Mouse (Mus musculus) urinary bladder, adult 2 months (tissue): Measurements from ENCODE around the gene Cox19. TPM values are rescaled to one million over a fixed set of nuclear protein-coding genes. Genes with fewer than 3 reads are reported as not detected.
A peak's percentile ranks its signal among the peaks of the same experiment; 100 is the strongest.

Source experiments
- DNase-seq: peaks from one replicate; pipeline ENCODE4 v3.0.0; 2022; ENCODE audit warnings: low spot score
- polyA plus RNA-seq: library from polyadenylated mRNA; depleted of rRNA; stranded (reverse); fragments of >200 nt; gene quantifications from 2 replicates; pipeline ENCODE4 v1.2.3, GENCODE M21; 2012

The Cox19 gene
- polyA plus RNA-seq, 1 experiment, result 52.4 TPM

DNA sequence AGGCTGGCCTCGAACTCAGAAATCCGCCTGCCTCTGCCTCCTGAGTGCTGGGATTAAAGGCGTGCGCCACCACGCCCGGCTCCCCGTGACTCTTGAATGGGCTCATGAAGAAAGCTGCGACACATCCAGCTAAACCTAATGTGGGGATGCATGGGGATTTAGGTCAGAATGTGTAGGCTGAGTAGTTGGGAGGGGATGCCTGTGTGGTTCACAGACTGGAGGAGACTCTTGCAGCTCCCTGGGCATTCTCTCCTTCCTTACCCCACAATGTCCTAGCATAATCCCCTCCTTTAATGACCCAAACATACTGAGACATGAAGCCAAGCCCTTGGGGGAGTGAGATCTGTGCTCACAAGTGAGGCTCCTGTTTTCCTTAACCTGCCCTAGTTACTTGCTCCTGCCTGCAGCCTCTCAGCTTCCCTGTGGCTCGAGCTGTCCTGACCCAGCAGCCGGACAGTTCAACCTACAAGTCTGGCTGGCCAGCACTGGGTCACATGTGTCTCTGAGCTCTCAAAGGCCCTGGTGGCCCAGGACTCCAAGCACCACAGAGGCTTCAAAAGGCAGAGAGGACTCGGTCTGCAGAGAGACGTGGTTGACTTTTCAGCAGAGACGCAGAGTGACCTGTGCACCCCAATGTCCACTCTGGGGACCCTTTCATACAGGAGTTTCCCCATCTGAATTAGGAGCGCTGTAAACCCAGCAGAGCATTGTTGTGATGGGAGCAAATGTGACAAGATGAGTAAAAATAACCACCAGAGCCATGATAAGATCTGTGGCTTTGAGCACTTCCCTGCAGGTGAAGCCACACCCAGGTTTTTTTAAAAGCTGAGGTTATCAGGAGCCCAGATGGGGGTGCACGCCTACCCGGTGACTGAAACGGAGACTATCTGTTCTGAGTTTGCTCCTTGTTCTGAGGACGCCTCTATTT is 30.6 kb upstream of the Cox19 start:
- no peak for DNase-seq

DNA sequence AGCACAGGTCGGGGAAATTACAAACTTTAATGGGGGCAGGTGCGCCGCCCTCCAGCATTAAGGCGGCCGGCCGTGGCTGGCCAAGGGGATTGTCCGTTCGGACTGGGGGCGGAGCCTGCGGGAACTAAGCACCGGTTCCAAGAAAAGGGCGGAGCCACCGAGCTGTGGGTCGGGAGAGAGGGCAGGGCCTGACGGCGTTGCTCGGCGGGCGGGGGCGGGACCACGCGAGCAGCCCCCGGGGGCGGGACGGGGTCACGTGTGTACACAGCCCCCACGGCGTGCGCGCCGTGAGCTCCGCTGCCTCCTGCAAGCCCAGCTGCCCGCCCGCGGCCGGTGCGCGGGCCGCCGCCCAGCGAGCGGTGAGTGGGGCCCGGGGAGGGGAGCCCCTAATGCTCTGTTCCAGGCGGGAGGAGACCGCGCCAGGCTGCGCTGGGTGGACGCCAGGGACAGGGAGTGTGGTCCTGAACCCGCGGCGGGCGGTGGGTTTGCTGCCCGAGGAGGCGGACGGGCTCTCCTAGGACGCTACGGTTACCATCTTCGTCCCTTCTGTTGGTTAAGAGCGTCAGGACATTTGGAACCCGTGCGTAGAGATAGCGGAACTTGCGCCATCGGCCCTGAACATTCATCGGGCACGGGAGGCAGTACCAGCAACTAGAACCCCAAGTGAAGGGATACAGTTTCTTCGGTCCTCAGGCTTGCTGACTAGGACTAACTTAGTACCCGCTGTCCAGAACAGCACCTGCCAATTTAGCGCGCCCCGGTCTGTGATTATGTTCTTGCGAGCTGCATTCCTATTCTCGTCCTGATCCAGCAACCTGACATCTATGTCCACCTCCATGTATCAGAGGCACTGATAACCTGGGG is 29.4 kb upstream of the Cox19 start:
- DNase-seq, result peak; percentile 85

DNA sequence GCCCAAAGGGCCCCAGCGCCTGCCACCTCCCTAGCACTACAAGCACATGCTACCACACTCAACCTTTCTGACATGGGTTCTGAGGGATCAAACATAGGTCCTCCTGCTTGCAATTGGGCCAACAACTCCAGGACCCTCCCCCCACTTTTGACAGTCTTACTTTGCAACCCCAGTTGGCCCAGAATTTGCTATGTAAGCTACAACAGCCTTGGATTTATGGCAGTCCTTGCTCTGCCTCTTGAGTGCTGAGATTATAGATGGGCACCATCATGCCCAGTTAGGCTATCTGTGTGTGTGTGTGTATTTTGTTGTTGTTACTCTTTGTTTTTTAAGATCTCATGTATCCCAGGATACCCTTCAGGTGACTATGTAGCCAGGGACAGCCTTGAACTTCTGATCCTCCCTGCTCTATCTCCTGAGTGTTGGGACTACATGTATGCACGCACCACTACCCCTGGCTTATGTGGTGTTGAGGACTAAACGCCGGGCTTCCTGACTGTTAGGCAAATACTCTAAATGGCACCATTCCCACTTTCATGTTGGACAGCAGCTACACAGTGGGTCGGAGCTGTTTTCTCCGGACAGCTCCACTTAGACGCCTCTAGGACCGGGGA is 28.7 kb upstream of the Cox19 start:
- no peak for DNase-seq

DNA sequence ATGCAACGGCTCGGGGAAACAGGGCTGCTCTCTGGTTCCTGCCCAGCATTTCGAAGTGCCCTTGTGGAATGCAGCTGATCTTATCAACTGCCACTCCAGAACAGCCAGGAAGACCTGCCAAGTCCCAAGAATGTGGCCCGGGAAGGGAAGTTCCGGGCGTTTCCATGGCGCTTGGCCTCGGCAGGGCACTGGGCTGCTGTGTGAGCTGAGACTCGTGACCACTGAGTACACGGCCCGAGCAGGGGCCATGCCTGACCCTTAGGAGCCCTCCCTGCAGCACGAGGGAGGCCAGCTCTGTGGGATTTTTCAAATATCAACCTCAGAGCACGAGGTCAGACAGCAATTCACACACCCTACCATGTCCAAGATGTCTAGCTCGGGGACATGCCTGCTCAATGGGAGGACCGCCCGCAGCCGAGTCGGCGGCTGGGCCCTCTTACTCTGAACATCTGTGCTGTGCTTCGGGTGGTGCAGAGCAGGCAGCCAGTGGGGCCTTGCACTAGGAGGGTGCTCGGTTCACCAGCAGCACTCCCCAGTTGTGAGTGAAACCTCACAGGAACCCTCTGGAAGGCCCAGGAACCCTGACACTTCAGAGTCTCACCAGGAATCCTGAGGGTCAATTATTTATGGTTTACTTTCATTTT is 27.9 kb upstream of the Cox19 start:
- no peak for DNase-seq

DNA sequence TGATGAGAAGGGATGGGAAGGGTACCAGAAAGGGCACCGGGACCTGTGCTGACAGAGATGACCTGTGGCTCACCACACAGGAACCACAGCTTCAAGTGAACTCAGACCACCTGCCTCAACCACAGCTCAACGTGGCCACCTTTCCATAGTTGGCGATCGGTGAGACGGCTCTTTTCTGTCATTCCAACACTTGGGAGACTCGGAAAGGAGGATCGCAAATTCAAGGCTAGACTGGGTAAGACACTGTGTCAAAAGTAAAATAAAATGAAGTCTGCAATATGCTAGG is 27.0 kb upstream of the Cox19 start:
- DNase-seq, result no peak

DNA sequence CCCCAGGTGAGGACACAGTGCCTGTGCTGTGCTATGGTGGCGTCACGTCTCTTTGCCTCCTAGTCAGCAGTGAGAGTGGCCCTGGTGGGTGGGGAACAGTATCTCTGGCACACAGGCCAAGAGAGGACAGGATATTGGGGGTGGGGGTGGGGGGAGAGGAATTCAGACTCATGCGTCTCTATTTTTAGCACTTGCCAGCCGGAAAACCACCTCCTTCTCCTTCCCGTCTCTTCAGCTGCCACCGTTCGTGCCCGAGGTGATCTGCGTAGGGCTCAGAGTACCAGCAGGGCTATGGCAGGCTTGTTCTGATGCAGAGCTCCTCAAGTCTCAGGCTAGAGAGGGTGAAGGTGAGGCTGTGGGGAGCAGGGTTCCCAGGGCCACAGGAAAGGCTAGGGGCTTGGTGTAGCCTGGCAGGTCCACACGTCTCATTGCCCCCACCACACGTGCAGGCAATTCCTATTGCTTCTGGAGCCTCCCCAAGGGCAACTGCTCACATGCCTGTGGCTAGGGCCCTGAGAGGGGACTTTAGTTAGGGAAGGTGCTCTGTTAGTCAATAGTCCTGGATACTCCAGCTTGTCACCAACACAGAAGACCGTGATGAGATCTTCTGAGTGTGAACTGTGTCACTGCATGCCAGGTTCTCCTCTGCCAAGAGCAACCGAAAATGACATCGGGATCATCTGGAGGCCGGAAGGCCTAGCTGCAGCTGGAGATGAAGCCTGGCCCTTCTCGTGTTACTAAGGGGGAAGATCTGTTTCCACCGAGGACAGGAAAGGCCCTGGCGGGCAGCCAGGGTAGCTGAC is 26.5 kb upstream of the Cox19 start, which contains the start of gene Gpr146:
TSS of gene Gpr146 (plus strand) at position 230 of the 803 bp plus-strand sequence.
- no peak for DNase-seq

DNA sequence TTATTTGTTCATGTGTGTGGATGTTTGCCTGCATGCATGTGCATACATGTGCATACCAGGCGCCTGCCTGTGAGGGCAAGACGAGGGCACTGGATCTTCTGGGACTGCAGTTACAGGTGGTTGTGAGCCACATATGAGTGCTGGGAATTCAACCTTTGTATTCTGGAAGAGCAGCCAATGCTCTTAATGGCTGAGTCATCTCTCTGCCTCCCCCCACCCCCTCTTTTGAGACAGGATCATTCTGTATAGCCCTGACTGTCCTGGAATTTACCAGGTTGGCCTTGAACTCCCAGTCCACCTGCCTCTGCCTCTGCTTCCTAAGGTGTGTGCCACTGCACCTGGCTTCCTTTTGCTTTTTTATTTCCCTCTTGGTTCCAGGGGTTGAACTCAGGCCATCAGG is 23.6 kb upstream of the Cox19 start:
- DNase-seq, result no peak

DNA sequence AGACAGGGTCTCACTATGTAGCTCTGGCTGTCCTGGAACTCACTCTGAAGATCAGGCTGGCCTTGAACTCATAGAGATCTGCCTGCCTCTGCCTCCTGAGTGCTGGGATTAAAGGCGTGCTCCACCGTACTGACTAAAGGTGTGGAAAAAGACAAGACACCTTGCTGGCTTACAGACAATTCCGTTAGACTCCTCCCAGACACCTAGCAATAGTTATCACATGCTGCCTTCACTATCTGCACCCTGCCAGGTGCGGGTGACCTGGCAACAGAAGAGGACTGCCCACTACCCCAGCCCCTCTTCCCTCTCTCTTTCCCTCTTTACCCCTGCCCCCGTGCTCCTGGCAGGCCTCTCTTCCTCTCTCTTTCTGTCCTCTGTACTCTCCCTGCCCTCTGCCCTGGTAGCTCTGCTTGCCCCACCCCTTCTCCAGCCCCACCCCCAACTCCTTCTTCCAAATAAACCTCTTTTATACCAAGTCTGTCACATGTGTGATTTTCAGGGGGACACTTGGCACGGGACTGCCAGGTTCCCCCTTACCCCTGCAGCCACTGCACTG is 22.7 kb upstream of the Cox19 start:
- DNase-seq, result no peak

DNA sequence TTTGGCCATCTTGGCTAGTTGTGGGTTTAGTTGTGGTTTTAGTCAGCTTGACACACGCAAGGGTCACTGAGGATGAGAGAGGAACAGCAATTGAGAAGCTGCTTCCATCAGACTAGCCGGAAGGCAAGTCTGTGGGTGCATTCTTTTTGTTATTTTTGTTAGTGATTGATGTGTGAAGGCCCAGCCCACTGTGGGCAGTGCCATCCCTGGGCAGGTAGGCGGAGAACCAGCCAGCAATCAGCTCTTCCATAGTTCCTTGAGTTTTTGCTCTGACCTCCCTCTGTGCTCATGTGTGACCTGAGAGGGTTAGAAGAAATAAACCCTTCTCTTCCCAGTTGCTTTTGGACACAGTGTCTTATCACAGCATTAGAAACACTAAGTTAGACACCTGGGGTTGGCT is 21.9 kb upstream of the Cox19 start:
- no peak for DNase-seq

DNA sequence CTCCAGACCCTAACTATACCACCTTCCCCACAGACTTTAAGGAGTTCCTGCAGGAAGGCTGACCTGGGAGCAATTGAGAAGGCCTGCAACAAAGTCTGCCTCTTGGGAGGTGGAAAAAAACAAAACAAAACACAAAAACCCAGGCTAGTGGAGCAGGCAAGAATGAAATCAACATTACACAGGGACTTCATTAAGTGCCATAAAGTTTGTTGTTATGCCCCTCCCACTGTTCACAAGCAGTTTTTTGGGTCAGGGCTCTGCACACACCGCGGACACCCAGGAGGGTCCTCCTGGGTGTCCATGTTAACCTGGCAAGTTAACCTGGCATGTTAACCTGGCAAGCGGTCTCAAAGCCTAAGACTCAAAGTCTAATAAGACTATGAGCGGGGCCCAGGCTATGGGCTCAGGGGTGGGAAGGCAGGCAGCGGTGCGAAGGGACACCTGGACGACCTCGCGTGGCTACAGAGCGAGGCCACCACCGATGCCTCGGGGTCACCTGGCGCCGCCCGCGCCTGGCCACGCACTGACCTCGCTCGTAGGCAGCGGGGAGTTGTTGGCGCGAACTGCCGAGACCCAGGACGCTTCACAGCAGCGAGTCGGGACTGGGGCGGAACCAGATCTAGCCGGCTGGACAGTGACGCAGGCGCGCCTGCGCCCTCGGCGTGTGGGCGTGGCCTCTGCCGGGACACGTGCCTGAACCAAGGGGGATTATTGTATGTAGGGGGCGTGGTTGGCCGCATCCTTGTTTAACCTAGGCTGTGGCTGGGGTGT is 20.6 kb upstream of the Cox19 start:
- peak; percentile 81 for DNase-seq

DNA sequence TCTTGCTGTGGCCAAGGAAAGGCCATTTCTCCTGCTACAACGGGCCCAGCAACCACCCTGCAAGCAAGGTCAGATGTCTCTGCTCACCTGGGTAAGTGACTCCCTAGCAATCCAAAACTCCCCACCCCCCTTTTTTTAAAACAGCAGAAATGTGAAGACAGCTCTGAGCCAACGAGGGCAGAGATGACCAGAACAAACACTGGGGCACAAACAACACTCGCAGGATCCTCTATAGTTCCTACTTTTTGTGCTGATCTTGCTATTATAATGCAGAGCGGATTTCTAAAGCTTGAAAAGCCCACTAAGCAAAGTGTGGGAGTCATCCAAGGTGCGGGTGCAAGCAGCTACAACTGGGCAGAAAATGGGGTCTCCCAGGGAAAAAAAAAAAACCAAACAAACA is 19.9 kb upstream of the Cox19 start:
- DNase-seq, result no peak

DNA sequence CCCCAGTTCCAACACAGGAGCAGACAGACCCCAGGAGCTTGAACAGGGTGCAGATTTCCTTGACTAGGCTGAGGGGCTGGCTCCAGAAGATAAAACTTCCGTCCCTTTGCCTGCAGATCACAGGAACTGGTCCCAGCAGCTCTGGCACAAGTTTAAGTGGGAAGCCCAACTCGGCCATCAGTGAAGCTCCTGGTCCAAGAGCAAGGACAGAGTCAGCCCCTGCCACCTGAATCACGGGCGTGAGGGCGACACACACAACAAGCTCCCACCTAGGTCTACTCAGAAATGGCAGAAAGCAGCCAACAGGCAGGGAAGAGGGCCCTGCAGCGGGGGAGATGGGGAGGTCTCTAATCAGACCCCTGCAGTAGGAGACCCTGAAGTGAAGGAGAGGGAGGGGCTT is 19.1 kb upstream of the Cox19 start:
- DNase-seq, result no peak

DNA sequence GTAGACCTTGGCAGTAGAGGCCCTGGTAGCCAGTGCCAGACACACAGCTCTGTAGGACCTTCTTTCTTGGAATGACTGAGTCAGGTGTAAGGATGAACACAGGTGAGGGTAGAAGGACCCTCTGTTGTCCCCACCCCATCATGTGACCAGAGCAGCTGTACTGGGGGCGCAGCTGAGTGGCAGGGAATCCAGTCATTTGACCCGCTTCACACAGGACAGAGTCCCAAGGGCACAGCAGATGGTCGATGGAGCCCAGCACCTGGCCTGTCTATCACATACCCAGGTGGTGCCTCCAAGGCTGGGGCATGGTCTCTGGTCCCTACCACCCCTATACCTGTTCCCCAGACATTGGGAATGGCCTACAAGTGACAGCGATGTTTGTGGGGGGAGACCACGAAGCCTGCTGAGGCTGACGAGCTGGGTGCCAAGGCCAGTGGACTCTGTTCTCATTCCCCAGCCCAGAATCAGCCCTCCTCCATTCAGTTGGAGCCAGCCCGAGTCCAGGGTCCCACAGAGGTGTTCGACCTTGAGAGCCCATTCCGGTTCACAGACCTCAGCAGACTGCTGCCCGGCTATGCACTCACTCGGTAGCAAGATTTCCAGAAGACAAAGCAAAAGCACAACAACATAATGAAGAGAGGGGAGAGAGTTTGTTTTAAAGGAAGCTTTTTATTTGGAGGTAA is 17.6 kb upstream of the Cox19 start:
- no peak for DNase-seq

DNA sequence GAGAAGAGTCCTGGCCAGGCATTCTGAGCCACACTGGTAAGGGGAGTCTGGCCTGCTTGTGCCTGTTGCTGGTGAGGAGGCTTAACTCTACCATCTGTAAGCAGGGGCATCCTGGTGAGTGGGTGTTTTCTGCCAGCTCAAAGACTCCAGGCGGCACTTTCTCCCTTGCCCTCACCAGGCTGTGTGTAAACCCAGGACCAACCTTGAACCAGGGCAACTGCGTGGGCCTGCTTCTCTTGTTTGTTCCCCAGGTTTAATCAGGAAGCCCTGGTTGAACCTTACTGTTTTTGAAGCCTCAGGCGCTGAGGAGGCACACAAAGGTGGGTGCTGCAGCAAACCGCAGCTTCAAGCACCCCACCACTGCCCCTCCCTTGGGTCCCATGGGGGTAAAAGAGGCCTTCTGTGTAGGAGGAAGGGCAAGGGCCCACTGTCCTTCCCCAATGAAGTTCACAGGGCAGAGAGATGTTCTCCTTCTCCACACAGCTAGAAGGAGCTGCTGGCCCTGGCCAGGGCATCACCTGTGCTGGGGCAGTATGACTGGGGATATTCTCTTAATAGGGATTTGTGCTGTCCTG is 16.8 kb upstream of the Cox19 start:
- no peak for DNase-seq

DNA sequence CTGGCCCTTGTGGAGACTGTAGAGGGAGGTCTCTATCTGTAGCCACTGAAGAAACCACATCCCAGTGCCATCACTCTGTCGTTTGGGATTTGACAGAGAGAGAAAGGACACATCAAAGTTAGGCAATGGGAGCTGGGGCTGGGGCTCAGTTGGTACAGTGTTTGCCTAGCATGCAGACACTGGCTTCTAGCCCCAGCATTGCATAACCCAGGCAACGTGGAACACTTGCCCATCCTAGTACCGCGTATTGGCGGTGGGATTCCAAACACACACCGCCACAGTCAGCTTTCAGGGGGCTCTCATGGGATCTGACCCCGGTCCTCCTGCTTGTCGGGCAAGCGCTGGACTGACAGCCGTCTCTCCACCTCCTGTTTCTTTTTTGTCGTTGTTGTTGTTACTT is 15.3 kb upstream of the Cox19 start:
- no peak for DNase-seq

DNA sequence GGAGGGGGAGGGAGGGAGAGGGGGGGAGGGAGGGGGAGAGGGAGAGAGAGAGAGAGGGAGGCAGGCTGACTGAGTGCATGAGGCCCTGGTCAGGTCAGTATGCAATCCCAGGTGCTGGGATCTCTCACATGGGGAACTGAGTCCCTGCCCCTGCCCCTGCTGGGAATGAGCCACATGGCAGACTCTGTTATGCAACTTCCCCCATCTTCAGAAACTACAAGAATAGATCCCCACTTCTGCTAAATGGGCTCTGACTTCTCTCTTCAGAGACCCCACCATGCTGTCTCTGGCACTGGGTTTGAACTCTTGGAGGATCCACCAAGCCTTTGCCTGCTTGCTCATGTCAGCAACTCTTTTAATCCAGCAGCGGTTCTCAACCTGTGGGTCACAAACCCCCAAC is 14.6 kb upstream of the Cox19 start:
- no peak for DNase-seq

DNA sequence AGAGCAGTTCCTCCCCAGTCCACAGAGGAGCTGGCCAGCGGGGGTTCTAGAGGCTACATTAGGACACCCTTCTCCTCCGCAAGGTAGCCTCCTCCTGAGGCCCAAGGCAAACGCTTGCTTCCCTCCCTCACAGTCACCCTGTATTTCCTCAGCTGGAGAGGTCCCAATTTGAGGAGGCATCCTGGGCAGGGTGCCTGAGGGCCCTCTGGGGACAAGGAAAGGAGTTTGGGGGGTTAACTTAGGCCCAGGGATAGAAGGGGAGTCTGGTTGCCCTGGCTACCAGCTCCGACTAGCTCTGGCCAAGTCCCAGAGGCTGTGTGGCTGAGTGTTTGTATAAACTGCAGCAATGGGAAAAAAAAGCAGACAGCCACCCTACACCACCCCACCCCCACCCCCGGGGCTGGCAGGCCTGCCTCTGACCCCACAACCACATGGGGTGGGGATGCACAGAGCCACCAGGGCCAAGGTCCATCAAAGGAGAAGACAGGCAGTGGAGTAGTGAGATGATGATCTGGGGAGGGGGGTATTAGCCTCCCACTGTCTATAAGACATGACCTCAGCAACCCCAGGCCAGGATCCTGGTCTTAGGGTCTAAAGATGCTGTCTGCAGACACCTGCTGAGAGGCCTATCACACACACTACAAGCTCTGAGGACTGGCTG is 13.8 kb upstream of the Cox19 start:
- peak; percentile 33 for DNase-seq

DNA sequence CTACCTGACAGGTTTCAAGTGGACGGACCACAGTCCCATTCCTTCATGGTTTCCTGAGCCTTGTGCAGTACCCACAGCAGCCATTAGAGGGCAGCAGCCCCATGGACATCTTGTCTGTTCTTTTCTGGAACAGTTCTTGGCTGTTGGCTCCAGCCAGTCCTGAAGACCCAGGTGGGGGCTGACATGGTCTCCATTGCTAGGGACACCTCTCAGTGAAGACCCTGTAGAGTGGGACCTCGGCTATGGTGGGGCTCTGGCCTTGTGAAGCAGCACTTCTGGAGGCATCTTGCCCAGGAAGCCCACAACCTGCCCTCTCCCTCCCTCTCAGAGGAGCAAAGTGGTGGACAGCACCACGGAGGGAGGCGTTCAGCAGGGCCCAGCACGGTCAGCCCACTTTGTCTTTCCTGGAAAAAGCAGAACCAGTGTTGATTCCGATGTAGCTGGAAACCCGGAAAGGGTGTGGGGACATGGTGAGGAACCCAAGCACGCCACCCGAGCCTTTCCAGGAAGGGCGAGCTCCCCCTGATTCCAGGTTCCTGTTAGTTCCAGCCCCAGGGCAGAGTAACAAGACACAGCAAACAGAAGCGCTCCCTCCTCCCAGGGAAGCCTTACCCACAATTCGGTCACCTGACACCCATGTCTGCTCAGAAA is 13.2 kb upstream of the Cox19 start:
- peak; percentile 87 for DNase-seq
